Mouse (Mus musculus) liver, adult 2 months (tissue): ENCODE data around the gene Fbxw25.
"Not testable (repeated sequence)": the region's sequence is repeated elsewhere in the genome, so short reads cannot be mapped to it uniquely, and the experiment has no call there.

ENCODE experiments used
- CTCF ChIP-seq: fragments of 200-500 bp; IDR thresholded peaks from 2 replicates; pipeline ENCODE4 v1.5.1; 2011; ENCODE audit warnings: low read depth, low read length, control low read depth
- POLR2A ChIP-seq: fragments of 200-500 bp; IDR thresholded peaks from 2 replicates; pipeline ENCODE4 v1.6.1; 2011; ENCODE audit warnings: low read length, control low read depth; ENCODE audit not compliant: insufficient read depth; ENCODE audit errors: extremely low read depth

- TF ChIP-seq CTCF: peak; percentile 29; the same call in 1 of the 2 replicates
- not testable (repeated sequence) for TF ChIP-seq POLR2A
Measured at GRCm38 (mm10) chr9:109602128-109602527, 62.3 kb downstream of the Fbxw25 start.
